Comparison of ENCODE assay signal across 29 mouse cellular contexts in genomic region chr3:9444558-9444957, GRCm38 (mm10).
DNase-seq lines count a peak whose midpoint lies in the region; ATAC-seq and TF ChIP-seq lines count a peak whose summit lies in the region.
"Had no signal": no experiment of that assay in that cellular context is flagged by ENCODE, and none has a peak within 500 bp of the region (broad histone marks: within the 10 kb centered on the region; RNA-seq: fewer than 3 reads in every experiment).

No protein-coding gene starts in this region.

- no peak for ATAC-seq in heart, postnatal 0 days (ENCODE audit: insufficient read depth, low read depth)
- ATAC-seq: activated CD4-positive, CD25-positive, alpha-beta regulatory T cell, adult 4 months; forebrain, embryonic 16.5 days; intestine, postnatal 0 days had no signal

- H3K36me3 ChIP-seq in heart, embryonic 10.5 days = peaks cover 28% of the 10 kb centered on the region
- peaks cover 23% of the 10 kb centered on the region for H3K36me3 ChIP-seq in heart, postnatal 0 days (replicated peaks; ENCODE audit: control insufficient read depth, insufficient read depth, low read length)
- H3K36me3 ChIP-seq: G1E had no signal

- WGBS in heart, embryonic 10.5 days = 71% methylated on average over 5 of the region's 5 CpGs
- WGBS in heart, postnatal 0 days = 56% methylated on average over 5 of the region's 5 CpGs

- H3K4me1 ChIP-seq in heart, embryonic 10.5 days = peaks cover 40% of the 10 kb centered on the region
- peaks cover 34% of the 10 kb centered on the region for H3K4me1 ChIP-seq in heart, postnatal 0 days (ENCODE audit: control insufficient read depth, insufficient read depth)
- H3K4me1 ChIP-seq: embryonic facial prominence, embryonic 10.5 days; embryonic facial prominence, embryonic 13.5 days; hindbrain, embryonic 12.5 days had no signal

- no peaks in the 10 kb centered on the region for H3K9me3 ChIP-seq in heart, embryonic 10.5 days
- H3K9me3 ChIP-seq in heart, postnatal 0 days (replicated peaks; ENCODE audit: control insufficient read depth, low read length) = no peaks in the 10 kb centered on the region
- H3K9me3 ChIP-seq: forebrain, embryonic 12.5 days; hindbrain, embryonic 12.5 days; hindbrain, embryonic 15.5 days had no signal

- H3K4me3 ChIP-seq in heart, embryonic 10.5 days = no peak overlapping the region
- no peak overlapping the region for H3K4me3 ChIP-seq in heart, postnatal 0 days (ENCODE audit: low read depth, low read length)
- H3K4me3 ChIP-seq: embryonic facial prominence, embryonic 10.5 days; embryonic facial prominence, embryonic 13.5 days; erythroblast, embryonic 14.5 days; forebrain, embryonic 12.5 days; hindbrain, embryonic 12.5 days; hindbrain, embryonic 15.5 days had no signal

- no peak for TF ChIP-seq CTCF in heart, postnatal 0 days (IDR thresholded peaks at IDR 0.05; ENCODE audit: low read depth)

- no peaks in the 10 kb centered on the region for H3K27me3 ChIP-seq in heart, embryonic 10.5 days (ENCODE audit: insufficient read depth, poor library complexity, severe bottlenecking)
- no peaks in the 10 kb centered on the region for H3K27me3 ChIP-seq in heart, postnatal 0 days (ENCODE audit: control insufficient read depth, insufficient read depth, low read length)
- H3K27me3 ChIP-seq: CH12.LX; embryonic facial prominence, embryonic 13.5 days; forebrain, embryonic 12.5 days; hindbrain, embryonic 12.5 days; hindbrain, embryonic 15.5 days had no signal

- DNase-seq in heart, embryonic 10.5 days (ENCODE audit: low spot score) = peak; percentile 43
- no peak for DNase-seq in heart, postnatal 14 days
- DNase-seq in heart, postnatal 0 days (ENCODE audit: low spot score) = no peak
- no peak for DNase-seq in heart, adult 9 months (ENCODE audit: low spot score in 2 of 2)
- peak; percentile 25 for DNase-seq in R1 (ENCODE audit: low read depth, low spot score)
- no peak for DNase-seq in thymus, adult 18-20 months
- DNase-seq: adrenal gland, adult 8-10 months; adrenal gland, postnatal 25 days; B cell, adult 2 months; cerebellum, adult 11-12 months; cerebellum, adult 8-10 months; cerebellum, postnatal 36 days; embryo, embryonic 11 days; gastrocnemius, postnatal 10 days; gastrocnemius, postnatal 36 days; heart, postnatal 10 days; kidney, adult 2 months had no signal

- H3K9ac ChIP-seq in heart, postnatal 0 days (replicated peaks; ENCODE audit: low read depth, low read length) = no peak overlapping the region
- H3K9ac ChIP-seq: embryonic facial prominence, embryonic 13.5 days; forebrain, embryonic 12.5 days; hindbrain, embryonic 12.5 days; hindbrain, embryonic 15.5 days had no signal

- H3K4me2 ChIP-seq in heart, postnatal 0 days (ENCODE audit: low read depth, low read length) = no peak overlapping the region
- H3K4me2 ChIP-seq: embryonic facial prominence, embryonic 13.5 days; forebrain, embryonic 12.5 days; heart, embryonic 11.5 days; hindbrain, embryonic 12.5 days; hindbrain, embryonic 15.5 days had no signal

- intact Hi-C loops in heart, postnatal 14 days (cut with DNase I) = loop anchor here (5.0 kb wide), 1 partner anchor 37 kb away; no protein-coding TSS in a partner anchor

- peak overlapping the region; percentile 42; the same call in 1 of the 2 replicates for H3K27ac ChIP-seq in heart, embryonic 10.5 days
- H3K27ac ChIP-seq in heart, postnatal 0 days (ENCODE audit: low read depth) = peak overlapping the region; percentile 55
- H3K27ac ChIP-seq: embryonic facial prominence, embryonic 10.5 days; embryonic facial prominence, embryonic 13.5 days; forebrain, embryonic 12.5 days; hindbrain, embryonic 12.5 days; hindbrain, embryonic 15.5 days had no signal

- TF ChIP-seq EP300 in heart, postnatal 0 days (IDR thresholded peaks at IDR 0.05; ENCODE audit: low read depth) = no peak

Comparison
In these comparisons a context has a peak if more than half of its experiments do, and no peak if none do; other contexts are left out.
1. DNase-seq: peak in heart, embryonic 10.5 days (single experiment) and R1 (single experiment); none in heart, postnatal 14 days (0 of 2), heart, postnatal 0 days (single experiment), heart, adult 9 months (0 of 2) and thymus, adult 18-20 months (0 of 2).